Mouse (Mus musculus): ENCODE data around the gene Sv2a.

The Sv2a gene

DNA sequence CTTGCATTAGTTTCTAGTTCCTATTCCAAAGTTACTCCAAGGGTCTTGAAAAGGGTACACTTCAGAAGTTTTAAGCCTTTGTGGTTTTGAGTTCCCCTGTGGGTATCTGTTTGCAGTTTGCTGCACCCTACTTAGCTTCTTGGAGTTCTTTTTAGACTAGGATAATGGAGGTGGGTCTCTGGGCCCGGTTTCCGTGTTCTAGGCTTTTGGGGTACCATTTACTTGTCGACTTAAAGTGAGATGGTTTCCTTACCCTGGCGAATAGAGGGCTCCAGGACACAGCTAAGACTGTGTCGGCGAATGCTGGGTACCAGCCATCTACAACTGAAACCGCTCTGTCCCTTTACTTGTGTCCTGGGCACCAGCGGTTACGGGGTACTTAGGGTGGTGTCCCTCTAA is 40.7 kb downstream of the Sv2a start:
- DNase-seq = no peak

GRCm38 (mm10) chr3:96222774-96223173 is 41.8 kb downstream of the Sv2a start:
- no peak for DNase-seq

DNA sequence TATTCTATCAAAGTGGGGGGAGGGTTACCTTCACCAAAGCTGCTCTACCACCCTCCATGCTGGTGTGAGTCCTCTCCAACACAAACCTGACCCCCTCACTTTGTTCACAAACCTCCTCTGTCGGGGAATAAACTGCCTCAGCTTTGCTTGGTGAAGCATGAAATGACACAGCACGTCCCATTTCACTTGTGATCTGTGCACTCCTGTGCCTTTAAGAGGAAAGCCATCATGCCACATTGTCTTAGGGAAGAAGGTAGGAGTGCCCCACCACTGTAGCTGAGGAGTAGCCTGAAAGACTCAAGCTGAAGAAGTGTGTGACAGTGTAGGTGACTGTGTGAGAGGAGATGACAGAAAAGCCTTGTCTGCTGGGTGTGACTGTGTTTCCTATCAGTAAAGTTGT is 44.5 kb downstream of the Sv2a start:
- no peak for DNase-seq

- no peak for DNase-seq
Observed at GRCm38 (mm10) chr3:96226695-96227648, 46.0 kb downstream of the Sv2a start.

GRCm38 (mm10) chr3:96228828-96229227 is 47.9 kb downstream of the Sv2a start:
- DNase-seq = no peak

DNA sequence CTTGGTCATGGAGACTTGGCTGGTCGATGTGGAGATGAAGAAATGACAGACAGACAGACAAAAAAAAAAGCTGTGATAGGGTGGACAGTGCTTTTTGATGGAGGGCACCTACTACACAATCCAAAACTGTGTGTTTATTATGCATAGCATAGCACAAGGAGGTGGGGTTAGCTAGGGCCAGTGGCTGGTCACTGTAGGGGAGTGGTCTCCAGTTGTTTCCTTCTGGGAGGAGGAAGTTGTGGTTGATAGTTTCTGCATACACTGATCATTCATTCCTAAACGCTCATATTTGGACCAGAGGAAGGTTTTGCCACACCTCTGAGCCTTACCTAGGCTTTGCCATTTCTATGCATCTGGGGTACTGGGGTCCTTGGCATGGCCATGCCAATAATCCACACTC is 49.5 kb downstream of the Sv2a start:
- no peak for DNase-seq

- no peak for DNase-seq
Observed at GRCm38 (mm10) chr3:96230910-96231757, 50.2 kb downstream of the Sv2a start.

GRCm38 (mm10) chr3:96231758-96232120 is 50.8 kb downstream of the Sv2a start:
- peak; percentile 36 for DNase-seq

GRCm38 (mm10) chr3:96234914-96235313 is 54.0 kb downstream of the Sv2a start:
- no peak for DNase-seq

- DNase-seq = no peak
Observed at GRCm38 (mm10) chr3:96235836-96236235, 54.9 kb downstream of the Sv2a start.

- DNase-seq = no peak
Observed at GRCm38 (mm10) chr3:96236834-96237334, 55.9 kb downstream of the Sv2a start.

- no peak for DNase-seq
Observed at GRCm38 (mm10) chr3:96237335-96237903, 56.5 kb downstream of the Sv2a start.

DNA sequence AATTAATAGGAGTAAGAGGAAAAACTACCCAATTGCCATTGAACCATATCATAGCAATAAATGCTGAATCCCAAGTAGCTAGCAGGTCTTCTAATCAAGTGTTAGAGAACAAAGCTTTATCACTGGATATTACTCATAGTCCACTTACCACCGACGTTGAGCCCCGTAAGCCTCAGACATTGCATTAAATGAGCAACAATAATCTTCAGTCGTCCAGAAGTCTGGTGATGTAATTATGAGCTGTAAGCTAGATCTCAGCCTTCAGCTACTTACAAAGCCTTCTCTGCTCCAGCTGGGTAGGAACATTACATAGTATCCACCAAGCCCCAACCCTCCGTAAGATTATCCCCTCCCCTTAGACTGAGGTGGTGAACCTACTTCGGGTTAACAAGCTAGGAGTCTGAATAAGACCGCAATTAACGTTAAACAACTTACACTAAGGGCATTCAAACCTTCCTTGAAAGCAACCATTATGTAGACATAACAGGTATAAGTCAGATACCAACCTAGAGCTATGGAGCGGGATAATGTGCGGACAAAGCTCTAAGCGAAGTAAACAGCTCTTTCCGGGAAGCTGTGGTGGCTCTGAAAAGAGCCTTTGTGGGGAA is 57.1 kb downstream of the Sv2a start:
- DNase-seq = no peak

- peak; percentile 38 for DNase-seq
Observed at GRCm38 (mm10) chr3:96238954-96239793, 58.2 kb downstream of the Sv2a start, which contains the start of gene Hist2h3c2. TSS of gene Hist2h3c2 (minus strand) at chr3:96239127.

- peak; percentile 97 for DNase-seq
Observed at GRCm38 (mm10) chr3:96239949-96240798, 59.2 kb downstream of the Sv2a start, which contains the start of gene Hist2h2aa2. TSS of gene Hist2h2aa2 (minus strand) at chr3:96240276.

GRCm38 (mm10) chr3:96240799-96241197 is 59.8 kb downstream of the Sv2a start:
- no peak for DNase-seq

- no peak for DNase-seq
Observed at GRCm38 (mm10) chr3:96243921-96244572, 63.1 kb downstream of the Sv2a start.

Measured in lung, postnatal 10 days (tissue).